Mouse (Mus musculus): ENCODE measurements at regions not wholly inside any gene's neighbourhood (a gene's known extent, or its start where the extent isn't known, plus 50 kb on each side); places are given as distances from the start of the nearest gene placed in this dataset.
A peak's percentile ranks its signal among the peaks of the same experiment; 100 is the strongest.

DNA sequence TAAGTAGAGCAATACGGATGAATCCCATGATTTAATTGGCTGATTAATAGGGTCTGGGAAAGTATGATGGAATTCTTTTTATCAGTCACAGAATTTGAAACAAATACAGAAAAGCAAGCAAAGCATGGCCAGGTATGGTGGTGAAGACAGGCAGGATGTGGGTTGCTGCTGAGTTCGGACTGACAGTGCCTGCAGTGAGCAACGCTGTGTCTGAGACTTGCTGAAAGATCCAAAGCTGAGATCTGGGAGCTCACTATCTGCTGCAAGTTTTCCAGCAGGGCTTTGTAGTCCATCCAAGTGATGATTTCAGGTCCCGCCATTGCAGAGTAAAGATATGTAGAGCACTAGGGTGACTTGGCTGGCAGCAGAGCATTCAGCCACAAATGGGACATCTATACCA lies 189.3 kb upstream of the Ahr start:
- DNase-seq (ENCODE audit: low spot score), result peak; percentile 14

- no peak for DNase-seq (ENCODE audit: low spot score)
Observed at GRCm38 (mm10) chr12:35712671-35713070, 177.8 kb upstream of the Ahr start.

DNA sequence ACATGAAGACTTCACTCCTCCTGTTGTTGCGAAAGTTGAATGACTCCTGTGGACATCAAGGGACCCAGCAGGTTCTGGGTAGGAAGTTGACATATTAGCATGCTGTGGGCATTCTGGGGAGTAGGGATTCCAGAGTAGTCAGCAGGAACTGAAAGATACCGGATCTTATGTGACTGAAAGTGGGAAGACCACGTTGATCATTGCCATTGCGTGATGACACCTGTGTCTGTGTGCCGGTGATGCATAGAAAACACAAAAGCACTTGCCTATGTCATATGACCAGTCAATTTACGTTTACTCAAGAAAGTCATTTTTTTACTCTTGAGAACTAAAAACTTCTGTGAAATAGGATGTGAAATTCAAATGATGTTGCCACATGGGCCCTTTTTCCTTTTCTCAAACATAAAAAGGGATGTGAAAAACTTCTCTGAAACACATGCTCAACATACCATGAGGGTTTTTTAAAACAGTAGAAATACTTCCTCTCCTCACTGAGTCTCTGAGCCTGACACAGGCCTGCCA lies 176.8 kb upstream of the Ahr start:
- no peak for DNase-seq (ENCODE audit: low spot score)

GRCm38 (mm10) chr12:35710323-35710722 lies 175.5 kb upstream of the Ahr start:
- no peak for DNase-seq (ENCODE audit: low spot score)

DNA sequence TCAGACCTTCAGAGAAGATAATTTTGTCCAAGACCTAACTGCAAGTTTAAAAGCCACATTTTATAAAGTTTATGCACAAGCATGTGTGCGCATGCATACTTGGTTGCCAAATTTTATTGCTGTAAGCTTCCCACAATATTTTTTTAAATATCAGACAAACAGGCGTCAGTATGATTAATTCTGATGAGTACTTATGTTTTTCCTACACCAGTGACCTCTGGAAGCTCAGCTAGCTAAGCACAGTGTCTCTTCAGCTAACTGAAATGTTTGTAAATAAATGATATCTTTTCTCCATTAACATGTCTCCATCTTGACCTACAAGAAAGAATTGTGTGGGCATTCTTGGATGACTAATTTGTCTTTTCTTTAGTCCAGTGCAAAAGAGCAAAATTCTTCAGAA lies 168.6 kb upstream of the Ahr start:
- DNase-seq (ENCODE audit: low spot score), result no peak

GRCm38 (mm10) chr12:35702674-35703073 lies 167.8 kb upstream of the Ahr start:
- no peak for DNase-seq (ENCODE audit: low spot score)

- DNase-seq (ENCODE audit: low spot score), result no peak
Observed at GRCm38 (mm10) chr12:35694253-35694652, 159.4 kb upstream of the Ahr start.

GRCm38 (mm10) chr12:35690914-35691313 lies 156.1 kb upstream of the Ahr start:
- DNase-seq (ENCODE audit: low spot score), result peak; percentile 32

DNA sequence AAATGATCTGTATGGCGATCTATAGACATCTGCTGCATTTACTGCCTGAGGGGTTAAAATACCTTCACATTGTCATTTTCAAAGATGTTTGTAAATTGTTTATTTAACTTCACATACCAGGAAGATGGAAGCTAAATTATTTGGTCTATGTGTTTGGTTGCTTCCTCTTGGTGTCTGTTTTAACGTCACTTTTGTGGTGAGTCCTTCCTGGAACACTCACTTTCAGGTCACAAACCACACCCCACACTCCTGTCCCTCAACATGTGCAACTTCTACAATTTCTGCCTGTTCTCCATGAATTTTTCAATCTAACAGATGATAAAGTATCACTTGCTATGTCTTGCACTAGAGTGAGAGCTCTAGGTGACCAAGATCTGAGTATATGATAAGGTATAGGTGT lies 151.4 kb upstream of the Ahr start:
- DNase-seq (ENCODE audit: low spot score), result peak; percentile 12

- DNase-seq (ENCODE audit: low spot score), result no peak
Observed at GRCm38 (mm10) chr12:35685189-35685588, 150.4 kb upstream of the Ahr start.

DNA sequence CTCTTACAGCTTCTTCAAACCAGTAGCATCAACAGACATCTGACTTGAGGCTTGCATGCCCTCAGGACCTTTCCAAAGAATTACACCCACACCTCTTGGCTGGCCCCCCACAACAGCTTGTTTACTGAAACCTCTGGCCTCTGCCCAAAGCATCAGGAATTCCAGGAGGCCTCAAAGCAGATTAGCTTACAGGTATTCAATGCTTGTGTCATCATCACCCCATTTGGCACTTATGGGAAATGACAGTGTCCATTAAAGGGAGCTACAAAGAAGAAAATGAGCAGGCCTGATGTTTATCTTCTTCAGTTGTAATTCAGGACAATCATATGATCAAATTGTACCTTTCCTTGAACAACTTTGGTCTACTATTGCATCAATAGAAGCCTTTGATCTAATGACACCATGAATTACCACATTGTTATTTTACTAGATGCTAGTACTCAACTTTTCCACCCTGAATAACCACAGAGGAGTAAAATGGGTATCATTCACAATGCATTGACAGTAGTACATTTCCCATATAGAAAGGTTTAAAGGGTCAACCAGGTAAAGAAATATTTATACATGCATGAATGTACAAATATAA lies 147.1 kb upstream of the Ahr start:
- DNase-seq (ENCODE audit: low spot score), result no peak

- no peak for DNase-seq (ENCODE audit: low spot score)
Observed at GRCm38 (mm10) chr12:35679903-35680302, 145.1 kb upstream of the Ahr start.

- DNase-seq (ENCODE audit: low spot score), result no peak
Observed at GRCm38 (mm10) chr12:35679025-35679424, 144.2 kb upstream of the Ahr start.

DNA sequence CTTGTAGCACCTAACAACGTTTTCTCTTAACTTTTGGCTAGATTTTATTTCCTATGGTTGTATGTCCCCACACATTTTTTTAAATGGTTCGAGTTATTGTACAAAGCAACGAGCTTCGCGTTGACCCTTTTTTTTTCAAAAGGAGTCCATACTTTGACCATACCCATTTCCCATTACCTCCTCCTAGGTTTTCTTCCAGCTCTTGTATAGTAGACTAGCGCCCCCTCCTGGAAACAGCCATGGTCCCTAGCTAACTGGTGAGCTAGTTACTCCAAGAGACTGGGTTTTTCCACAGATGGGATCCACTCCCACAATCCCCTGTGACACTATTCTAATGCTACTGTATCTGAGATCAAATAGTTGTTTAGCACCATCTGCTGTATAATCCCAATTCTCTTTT lies 139.6 kb upstream of the Ahr start:
- no peak for DNase-seq (ENCODE audit: low spot score)

DNA sequence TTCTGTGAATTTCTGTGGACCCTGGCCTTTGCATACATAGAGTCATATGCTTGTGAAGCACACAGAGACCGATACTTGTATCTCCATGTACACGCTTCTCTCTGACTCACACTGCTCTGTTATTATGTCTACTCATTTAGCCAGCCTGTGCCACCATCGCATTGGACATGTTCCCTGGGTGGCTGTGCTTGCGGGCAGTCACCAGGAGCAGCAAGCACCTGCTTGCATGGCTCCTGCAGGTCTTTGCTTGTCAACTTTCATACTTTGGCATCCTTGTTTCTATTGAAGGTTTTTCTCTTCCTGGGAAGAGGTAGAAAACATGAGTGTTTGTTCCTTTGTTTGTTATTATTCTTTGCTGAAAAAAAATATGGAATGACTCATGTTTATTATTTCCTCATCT lies 136.1 kb upstream of the Ahr start:
- DNase-seq (ENCODE audit: low spot score), result no peak

DNA sequence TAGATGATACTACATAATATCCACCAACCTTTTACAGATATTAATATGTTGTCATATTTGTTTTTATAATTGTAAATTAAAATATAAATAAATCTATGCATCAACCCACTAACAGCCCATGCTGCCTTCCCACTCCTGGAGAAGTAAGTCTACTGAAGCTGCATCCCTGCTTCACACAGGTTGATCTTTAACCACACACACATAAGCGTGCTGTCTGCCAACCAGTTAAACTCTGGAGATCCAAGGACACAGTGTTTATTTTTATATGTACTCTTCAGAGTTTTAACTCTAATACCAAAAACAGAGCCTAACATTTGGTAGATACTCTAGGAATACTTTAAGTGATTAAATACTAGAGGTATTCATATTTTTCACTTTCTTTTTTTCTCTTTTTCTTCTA lies 133.9 kb upstream of the Ahr start:
- DNase-seq (ENCODE audit: low spot score), result no peak

DNA sequence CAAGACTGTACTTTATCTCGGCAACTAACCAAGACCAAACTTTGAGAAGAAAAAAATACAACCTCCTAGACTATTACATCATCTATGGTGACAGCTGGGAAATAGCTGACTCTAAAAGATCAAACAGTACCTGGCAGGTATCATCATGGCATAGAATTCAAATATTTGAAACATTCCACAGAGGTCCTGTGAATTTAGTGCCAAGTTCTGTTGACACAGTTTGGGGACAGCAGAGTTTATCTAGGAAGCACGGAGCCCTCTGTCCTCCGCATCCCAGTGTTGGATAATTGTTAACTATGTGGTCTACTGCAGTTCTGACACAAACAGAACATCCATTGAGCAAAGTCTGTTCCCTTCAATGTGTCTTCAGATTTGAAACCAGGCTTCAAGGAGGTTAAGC lies 132.9 kb upstream of the Ahr start:
- no peak for DNase-seq (ENCODE audit: low spot score)

GRCm38 (mm10) chr12:35667218-35667617 lies 132.4 kb upstream of the Ahr start:
- no peak for DNase-seq (ENCODE audit: low spot score)

GRCm38 (mm10) chr12:35666062-35666461 lies 131.2 kb upstream of the Ahr start:
- no peak for DNase-seq (ENCODE audit: low spot score)

DNA sequence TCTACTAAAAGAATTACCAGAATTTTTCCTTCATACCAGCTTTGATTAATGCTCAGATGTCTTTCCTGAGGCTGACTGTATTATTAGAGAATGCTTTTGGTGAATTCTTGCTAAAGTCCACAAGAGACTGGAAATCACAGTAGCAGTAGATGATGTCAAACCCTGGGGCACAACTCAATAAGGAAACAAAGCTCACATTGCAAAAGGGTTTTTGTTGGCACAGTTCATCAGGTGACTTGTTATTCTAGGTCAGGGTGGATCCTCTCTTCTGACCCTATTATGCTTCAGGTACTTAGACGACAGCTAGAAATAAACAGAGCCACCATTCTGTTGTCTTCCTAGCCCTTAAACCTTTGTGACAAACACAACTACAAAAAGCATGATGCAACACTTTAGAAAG lies 128.2 kb upstream of the Ahr start:
- DNase-seq (ENCODE audit: low spot score), result no peak

DNA sequence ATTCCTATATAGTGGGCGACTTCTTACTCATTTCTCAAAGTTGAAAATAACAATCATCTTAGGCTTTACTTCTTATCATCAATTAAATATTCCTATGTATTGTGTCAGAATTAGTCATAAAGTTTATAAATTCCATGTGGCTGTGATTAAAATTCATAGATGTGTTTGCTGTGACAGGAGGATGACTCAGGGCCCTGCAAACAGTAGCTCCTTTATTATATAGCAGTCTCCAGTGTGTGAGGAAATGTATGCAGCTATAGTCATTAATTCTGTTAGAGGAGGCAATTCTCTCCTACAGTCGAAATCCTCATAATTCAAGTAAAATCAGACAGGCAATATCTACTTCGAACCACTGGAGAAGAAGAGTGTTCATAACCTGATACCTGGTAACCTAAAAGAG lies 121.7 kb upstream of the Ahr start:
- no peak for DNase-seq (ENCODE audit: low spot score)

DNA sequence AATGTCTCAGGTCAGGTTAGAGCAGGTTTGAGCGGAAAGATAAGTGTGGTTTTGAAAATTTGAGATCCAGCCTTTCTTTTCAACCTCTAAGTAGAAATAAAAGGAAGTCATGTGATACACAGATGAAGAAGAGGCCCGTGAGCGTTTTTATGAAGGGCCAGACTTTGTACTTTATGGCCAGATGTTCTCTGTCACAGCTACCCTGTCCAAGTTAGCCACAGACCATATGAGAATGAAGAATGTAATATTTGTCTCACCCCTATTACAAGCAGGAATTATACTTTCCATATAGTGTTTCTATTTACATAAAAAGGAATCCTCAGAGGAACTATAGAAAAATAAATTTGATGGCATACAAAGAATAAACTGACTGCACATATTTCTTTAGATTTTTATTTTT lies 114.9 kb upstream of the Ahr start:
- no peak for DNase-seq (ENCODE audit: low spot score)

DNA sequence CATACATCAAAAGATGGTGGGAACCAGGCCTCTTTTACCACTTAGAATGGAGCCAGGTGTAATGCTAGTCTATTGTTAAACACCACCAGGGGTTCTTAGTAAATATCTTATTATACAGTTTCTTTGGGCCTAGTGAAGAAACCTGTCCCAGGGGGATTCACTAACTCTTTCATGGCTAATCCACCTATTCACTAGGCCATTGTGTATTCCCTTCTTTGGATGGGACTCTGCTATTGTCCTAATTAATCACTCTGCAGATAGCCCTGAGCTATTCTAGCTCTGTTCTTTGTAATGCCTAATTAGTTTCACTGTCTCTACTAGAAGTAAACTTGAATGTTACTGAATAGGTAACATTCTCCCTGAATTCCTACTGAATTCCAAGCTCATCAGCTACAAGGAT lies 107.6 kb upstream of the Ahr start:
- no peak for DNase-seq (ENCODE audit: low spot score)

- DNase-seq (ENCODE audit: low spot score), result no peak
Observed at GRCm38 (mm10) chr12:35641741-35642140, 106.9 kb upstream of the Ahr start.

GRCm38 (mm10) chr12:35640911-35641345 lies 106.1 kb upstream of the Ahr start:
- DNase-seq (ENCODE audit: low spot score), result no peak

All from T-cell, adult 2 months (primary cell).